In the genomic region with DNA sequence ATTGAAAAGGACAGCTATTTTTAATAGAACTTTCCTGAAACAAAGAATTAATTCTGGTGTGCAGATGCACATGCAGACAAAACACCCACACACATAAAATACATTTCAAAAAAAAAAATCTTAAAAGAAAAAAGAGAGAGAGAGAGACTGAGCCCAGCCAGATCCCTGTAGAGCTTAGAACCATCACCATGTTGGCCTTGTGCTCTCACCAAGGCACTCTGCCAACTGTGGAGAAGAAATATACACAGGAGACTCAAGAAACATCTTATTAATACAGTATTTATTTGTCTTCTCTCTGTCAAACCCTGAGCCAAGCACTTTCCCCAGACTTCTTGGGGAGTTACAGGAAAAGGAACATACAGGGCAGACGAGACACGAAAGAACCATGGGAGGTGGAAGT, we compare ENCODE assay signal across 11 mouse cellular contexts. TPM values are rescaled to one million over a fixed set of nuclear protein-coding genes. Genes with fewer than 3 reads are reported as not detected.
DNase-seq lines count a peak whose midpoint lies in the region; ATAC-seq and TF ChIP-seq lines count a peak whose summit lies in the region.
"Not testable (repeated sequence)": the region's sequence is repeated elsewhere in the genome, so short reads cannot be mapped to it uniquely, and the experiment has no call there.
"Had no signal": no experiment of that assay in that cellular context is flagged by ENCODE, and none has a peak within 500 bp of the region (broad histone marks: within the 10 kb centered on the region; RNA-seq: fewer than 3 reads in every experiment).

No protein-coding gene starts in this region.

- not testable (repeated sequence) for H3K4me3 ChIP-seq in liver, embryonic 11.5 days (ENCODE audit: low read depth, low read length); lung, embryonic 14.5 days (ENCODE audit: low read depth, low read length)

- ATAC-seq in liver, embryonic 11.5 days (replicated peaks; ENCODE audit: low FRiP score); lung, embryonic 14.5 days (ENCODE audit: insufficient read depth): not testable (repeated sequence)

- not testable (repeated sequence) for H3K9ac ChIP-seq in liver, embryonic 11.5 days (ENCODE audit: low read depth, low read length); lung, embryonic 14.5 days

- H3K9me3 ChIP-seq in liver, embryonic 11.5 days (ENCODE audit: control insufficient read depth, low read length); lung, embryonic 14.5 days (ENCODE audit: low read depth, low read length): not testable (repeated sequence)

- no CpG with 5 or more reads among the region's 2 CpGs for WGBS in liver, embryonic 11.5 days
- no CpG with 5 or more reads among the region's 2 CpGs for WGBS in lung, embryonic 14.5 days

- H3K4me1 ChIP-seq in liver, embryonic 11.5 days (replicated peaks; ENCODE audit: control insufficient read depth, insufficient read depth, low read length); lung, embryonic 14.5 days (ENCODE audit: insufficient read depth): not testable (repeated sequence)

- not testable (repeated sequence) for H3K27me3 ChIP-seq in liver, embryonic 11.5 days (replicated peaks; ENCODE audit: control insufficient read depth, insufficient read depth, low read length); lung, embryonic 14.5 days (ENCODE audit: insufficient read depth, low read length)

- not testable (repeated sequence) for H3K4me2 ChIP-seq in liver, embryonic 11.5 days; lung, embryonic 14.5 days

- H3K36me3 ChIP-seq in liver, embryonic 11.5 days (ENCODE audit: control insufficient read depth, insufficient read depth, low read length) = peaks cover 39% of the 10 kb centered on the region; the same call in 1 of the 2 replicates
- H3K36me3 ChIP-seq in lung, embryonic 14.5 days (ENCODE audit: insufficient read depth) = peaks cover 76% of the 10 kb centered on the region

- DNase-seq in NIH3T3 (ENCODE audit: low read depth) (peak; percentile 59), adipocyte (ENCODE audit: low spot score) (peak; percentile 72)
- peak; percentile 9 for DNase-seq in liver, embryonic 11.5 days (ENCODE audit: low spot score)
- DNase-seq in lung, embryonic 14.5 days = peak; percentile 63
- DNase-seq in lung, postnatal 10 days = peak; percentile 25

- TF ChIP-seq CTCF in lung, embryonic 14.5 days (IDR thresholded peaks at IDR 0.05; ENCODE audit: low read depth) = not testable (repeated sequence)

- not testable (repeated sequence) for H3K27ac ChIP-seq in liver, embryonic 11.5 days (ENCODE audit: low read depth, low read length); lung, embryonic 14.5 days (ENCODE audit: low read depth)

RNA-seq across cellular contexts. Expression of a gene that starts 9.6 kb away (rescaled TPM):
- polyA plus RNA-seq in liver, embryonic 11.5 days (2014; fragmentation: Nextera tagmentation; extraction: Ambion mirVana) = 60.2 and 74.2 TPM in 2 replicates
- polyA plus RNA-seq in lung, embryonic 14.5 days (2014; fragmentation: Nextera tagmentation; extraction: Ambion mirVana) = 94.8 and 97.4 TPM in 2 replicates

RNA-seq across cellular contexts. Expression of a gene that starts 37.3 kb away (rescaled TPM):
- 14.4 and 17.1 TPM in 2 replicates for polyA plus RNA-seq in liver, embryonic 11.5 days (2014; fragmentation: Nextera tagmentation; extraction: Ambion mirVana)
- 43.5 and 44.3 TPM in 2 replicates for polyA plus RNA-seq in lung, embryonic 14.5 days (2014; fragmentation: Nextera tagmentation; extraction: Ambion mirVana)

RNA-seq across cellular contexts. Expression of a gene that starts 37.7 kb away (rescaled TPM):
- not detected in 2 replicates for polyA plus RNA-seq in liver, embryonic 11.5 days (2014; fragmentation: Nextera tagmentation; extraction: Ambion mirVana)
- not detected in 2 replicates for polyA plus RNA-seq in lung, embryonic 14.5 days (2014; fragmentation: Nextera tagmentation; extraction: Ambion mirVana)
- polyA plus RNA-seq: adrenal gland, adult 2 months; brain, embryonic 14.5 days; C2C12; cerebellum, adult 2 months; G1E; Patski had no signal

RNA-seq across cellular contexts. Expression of a gene that starts 59.4 kb away (rescaled TPM):
- polyA plus RNA-seq in liver, embryonic 11.5 days (2014; fragmentation: Nextera tagmentation; extraction: Ambion mirVana) = 15.0 and 16.2 TPM in 2 replicates
- 35.5 and 36.4 TPM in 2 replicates for polyA plus RNA-seq in lung, embryonic 14.5 days (2014; fragmentation: Nextera tagmentation; extraction: Ambion mirVana)

Comparison
In these comparisons a context has a peak if more than half of its experiments do, and no peak if none do; other contexts are left out.
1. DNase-seq: peak in every context shown above with its lines; median percentile 72 in adipocyte; 63 in lung, embryonic 14.5 days; 59 in NIH3T3; 25 in lung, postnatal 10 days; 9 in liver, embryonic 11.5 days.